Mouse (Mus musculus) naive thymus-derived CD4-positive, alpha-beta T cell, adult 2 months (primary cell): ENCODE measurements at regions not wholly inside any gene's neighbourhood (a gene's known extent, or its start where the extent isn't known, plus 50 kb on each side); places are given as distances from the start of the nearest gene placed in this dataset.

Experiments
- DNase-seq: peaks from one replicate; pipeline ENCODE4 v3.0.0-alpha.2; 2011; ENCODE audit warnings: low read depth

DNA sequence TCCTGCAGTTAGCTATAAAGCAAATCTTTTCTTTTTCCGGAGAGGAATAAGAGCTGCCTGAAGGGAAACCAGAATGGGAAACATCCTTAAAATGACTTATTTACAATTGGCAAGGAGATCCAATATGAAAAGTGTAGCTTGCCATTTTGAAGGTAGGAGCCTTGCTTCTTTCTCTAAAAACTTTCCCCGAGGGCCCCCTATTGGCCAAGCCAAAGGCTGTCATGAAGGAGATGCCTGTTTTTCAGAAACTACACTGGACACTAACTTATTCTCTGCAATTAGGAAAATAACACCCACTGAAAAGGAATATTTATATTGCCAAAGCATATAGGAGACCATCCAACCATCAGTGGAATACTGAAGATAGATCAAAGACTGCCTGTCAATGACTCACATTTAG, 312.8 kb upstream of the Thrb start:
- DNase-seq = no peak

DNA sequence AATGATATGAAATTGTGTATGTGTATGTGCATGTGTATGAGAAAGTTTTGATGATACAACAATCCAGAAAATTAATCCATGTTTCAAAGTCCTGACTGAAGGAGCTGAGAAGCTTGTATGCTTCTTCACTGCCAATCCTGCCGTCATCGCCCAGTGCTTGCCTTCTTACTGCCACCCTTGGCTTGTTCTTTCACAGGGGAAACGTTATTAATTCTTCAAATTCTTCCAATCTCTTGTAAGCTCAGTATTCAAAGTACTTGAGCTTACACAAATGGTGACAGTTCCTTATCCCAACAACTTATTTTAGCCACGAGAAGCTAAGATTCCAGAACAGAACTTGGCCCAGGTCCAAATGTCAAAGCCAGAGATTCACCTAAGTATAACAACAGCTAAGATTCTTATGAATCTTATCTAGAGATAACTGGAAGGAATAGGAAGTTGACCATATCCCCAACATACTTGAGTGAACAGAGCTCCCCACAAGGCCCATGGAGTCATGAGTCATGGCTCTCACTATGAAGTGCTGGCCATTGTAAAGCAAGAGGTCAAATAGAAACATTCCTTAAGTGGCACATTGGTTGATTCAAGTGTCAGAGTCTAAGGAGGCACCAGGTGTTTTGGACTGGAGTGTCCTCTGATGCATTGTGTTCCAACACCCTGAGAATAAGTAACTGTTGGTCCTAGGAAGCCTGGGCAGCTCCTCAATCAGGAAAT, 307.6 kb upstream of the Thrb start:
- DNase-seq = no peak

DNA sequence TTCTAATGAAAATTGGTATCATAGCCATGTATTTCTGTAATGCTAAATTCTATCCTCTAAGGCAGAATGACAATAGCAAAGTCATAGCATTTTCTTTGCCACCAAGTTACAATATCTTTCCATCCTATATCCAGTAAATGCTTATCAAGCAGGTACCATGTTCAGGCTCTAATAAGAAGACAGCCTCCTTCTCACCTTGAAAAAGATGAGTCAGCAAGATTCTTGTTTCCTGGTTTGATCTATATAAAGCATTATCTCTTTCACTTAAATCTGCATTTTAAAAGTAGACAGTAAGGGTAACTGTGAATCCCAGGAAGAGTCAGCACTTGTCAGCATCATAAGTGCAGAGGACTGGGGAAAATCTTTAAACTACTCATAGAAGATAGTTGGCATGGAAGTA, 298.2 kb upstream of the Thrb start:
- no peak for DNase-seq

DNA sequence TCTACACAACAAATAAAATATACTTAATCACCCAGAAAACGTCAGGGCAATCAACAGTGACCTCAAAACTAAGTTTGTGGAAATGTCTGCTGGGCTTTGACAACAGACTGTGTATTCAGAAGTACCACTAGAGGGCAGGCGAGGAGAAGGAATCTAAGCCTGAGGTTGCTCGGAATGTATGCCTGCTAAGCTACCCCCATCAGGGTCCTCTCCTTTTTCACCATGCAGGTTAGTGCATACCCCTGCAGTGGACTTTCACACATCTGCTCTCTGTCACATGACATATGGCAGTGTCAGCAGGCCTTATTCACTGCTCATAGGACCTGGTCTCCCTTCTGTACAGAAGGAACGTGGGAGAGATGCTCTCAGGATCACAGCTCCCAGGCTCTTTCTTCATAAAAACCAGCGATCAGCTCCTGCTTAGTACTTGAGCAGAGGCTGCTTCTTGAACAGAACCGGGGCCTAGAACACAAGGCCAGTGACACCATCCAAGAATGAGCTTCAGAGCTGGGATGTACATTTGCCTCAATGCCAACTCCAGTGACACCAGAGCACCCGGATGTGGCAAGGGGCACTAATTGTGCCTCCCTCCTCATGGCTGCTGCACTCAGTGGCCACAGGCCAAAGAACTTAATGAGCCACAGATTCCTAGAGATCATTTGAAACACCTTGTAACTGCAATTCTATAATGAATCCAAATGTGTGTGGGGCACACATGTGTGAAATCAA, 257.1 kb upstream of the Thrb start:
- peak; percentile 56 for DNase-seq

DNA sequence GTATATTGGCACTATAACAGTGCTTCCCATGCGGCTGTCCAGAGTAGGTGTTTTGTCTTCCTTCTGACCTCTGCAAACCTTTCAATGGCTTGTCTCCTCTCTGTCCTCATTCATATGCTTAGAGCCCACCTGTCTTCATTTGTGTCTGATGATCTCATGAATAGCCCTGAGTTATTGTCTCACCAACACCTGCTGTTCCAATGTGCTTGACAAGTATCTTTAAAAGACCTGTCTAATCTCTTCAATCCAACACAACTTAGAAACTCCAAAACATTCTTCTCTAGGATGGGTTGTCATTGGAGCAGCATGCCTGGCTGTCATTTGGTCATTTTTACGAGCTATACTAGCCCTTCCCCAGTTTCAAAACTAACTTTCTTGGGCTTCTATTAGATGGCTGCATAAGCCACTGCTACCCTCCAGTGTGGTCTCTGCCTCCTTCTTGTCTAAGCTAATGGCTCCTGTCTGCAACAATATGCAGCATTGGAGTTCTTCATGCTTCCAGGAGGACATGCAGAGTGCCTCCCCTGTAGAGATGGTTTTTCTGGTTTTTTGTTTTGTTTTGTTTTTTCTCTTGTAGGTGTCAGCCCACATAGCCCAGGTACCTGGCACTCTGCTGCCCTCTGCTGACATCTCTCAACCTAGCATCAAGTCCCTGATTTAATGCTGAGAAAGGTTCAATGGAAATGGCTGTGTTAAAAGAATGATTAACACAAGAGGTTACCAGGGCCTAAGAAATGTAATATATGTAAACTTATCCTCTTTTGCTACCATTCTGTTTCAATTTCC, 254.3 kb upstream of the Thrb start:
- DNase-seq = peak; percentile 47

DNA sequence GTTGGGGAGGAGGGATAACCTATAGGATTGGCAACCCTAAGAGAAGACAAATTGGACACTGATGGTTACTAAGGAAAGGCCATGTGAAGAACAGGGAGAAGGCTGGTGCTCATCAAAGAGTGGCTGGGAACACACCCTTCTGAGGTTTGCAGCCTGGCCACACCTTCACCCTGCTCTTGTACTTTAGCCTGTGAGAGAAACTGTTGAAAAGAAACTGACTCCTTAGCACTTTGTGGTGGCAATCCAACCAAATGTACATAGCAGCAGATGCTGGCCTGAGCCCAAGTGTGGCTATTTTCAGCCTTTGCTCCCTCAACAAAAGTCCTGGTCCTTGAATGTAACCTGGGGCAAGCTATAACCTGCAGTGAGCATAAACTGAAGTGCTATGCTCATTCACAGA, 253.2 kb upstream of the Thrb start:
- no peak for DNase-seq

DNA sequence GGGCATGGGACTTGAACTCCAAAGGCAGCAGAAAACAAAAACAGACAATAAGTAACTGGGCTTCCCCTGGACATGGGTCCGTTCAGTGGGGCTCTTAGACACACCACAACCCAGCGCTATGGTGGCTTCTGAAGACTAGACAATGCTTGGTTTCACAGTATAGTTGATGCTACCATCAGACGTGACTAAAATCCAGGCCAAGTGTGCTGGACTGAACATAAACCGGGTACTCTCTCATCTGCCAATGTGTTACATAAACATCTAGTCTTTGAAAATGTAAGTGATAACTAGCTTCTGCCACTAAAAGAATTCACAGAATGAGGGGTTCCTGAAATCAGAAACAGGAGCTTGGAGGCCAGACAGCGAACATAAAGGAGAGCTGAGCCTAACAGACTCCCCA, 251.7 kb upstream of the Thrb start:
- DNase-seq = no peak

DNA sequence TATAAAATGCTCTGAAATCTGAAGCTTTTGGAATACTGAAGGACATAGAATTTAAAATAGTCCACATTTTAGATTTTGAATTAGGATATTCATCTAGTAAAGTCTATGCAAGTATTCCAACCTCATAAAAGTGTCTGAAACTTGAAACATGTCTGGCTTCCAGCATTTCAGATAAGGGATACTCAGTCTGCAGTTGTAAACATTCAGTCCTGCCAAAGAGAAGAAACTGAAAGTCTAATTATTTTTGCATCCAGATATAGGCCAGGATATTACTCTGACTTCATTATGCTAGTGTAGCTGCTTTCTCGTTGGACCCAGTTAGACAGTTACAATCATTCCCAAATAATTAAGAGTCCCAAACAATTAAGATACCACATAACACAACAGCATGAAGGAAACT, 251.2 kb upstream of the Thrb start:
- DNase-seq = no peak

DNA sequence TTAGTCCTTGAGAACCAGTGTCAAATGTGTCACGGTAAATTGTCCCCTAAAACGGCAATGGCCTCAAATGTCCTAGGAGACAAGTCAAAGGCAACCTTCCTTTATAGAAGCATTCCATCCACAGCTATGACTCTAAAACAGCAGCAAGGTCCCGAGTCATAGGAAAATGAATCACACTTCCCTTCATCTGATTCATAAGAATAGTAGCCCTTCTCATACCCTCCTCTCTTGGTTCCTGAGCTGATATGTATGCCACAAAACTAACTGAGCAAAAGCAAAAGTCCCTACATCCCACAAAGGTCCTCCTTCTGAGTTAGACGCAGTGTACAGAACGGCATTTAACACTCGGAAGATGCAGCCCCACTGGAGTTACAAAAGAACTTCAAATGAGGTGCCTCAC, 250.6 kb upstream of the Thrb start:
- DNase-seq = no peak

DNA sequence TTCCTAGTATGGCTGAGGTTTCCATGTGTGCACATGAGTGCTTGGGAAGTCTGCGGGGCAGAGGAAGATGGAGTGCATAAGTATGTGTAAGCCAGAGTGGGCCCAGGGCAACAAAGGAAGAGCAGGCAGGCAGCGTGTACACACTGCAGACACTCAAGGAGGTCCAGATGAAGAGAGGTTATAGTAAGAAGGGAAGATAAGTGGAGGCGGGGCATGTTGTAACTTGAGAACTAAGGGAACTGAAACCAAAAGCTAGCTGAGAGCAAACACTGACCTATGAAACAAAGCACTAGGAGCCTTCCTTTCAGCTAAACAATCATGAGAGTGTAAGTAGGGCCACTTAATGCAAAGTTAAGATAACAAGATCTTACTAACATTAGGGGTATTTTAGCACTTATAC, 249.3 kb upstream of the Thrb start:
- DNase-seq = no peak

DNA sequence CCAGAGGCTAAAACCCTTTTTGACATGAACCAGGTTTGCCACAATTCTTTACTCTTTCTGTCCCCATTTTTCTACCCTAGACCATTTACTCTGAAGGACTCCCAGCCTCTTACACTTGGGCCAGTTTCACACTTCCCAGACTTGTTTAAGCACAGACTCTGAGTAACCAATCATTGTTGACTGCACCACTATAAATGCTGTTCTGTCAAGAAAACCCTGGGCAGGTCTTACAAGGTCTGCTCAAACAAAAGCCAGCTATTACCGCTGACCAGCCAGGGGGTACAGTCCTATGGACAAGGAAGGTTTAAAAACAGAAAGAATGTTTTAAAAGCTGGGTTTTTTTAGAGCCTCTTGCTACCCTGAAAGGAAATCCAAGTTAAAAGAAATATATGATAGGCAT, 248.8 kb upstream of the Thrb start:
- DNase-seq = no peak

DNA sequence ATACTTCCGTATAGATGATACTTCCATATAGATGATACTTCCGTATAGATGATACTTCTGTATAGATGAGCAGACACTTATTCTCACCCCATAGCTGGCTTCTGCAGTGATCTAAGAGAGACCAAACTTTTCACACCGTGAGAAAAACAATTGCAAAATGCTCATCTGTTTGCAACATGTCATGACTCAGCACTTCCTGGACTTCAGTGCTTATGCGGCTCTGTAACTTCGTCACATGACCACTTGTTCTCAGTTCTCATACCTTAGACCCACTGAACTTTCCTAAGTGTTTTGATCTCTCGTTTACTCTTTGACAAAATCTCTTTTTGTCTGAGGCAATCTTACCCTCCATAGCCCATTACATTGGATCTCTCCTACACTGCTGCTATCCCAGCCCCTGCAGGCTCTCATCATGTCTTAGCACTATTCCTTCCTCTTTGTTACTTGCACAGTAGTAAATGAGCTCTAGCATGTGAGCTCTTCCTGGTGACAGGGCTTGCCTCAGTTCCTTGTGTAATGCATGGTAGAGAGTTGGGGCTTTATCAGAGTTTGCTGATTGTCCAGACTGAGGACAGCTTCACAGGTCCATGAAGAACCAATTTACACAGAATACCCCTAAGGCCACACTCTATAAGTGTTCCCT, 245.7 kb upstream of the Thrb start:
- no peak for DNase-seq

DNA sequence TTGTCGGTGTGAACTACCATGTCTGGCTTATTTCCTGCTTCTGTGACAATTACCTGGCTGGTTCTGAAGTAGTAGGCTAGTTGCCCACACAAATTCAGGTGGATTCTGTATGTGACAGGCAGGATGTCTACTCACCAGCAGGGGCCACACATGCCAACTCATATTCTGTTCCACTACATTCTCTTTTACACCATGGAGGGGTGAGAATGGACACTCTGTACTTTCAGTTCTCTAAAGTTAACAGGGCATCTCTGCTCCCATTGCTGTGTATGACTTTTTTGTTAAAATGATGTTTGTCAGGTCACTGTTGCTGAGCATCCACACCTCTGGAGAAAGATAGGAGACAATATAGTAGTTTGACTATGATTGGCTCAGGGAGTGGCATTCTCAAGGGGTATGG, 232.3 kb upstream of the Thrb start:
- DNase-seq = no peak

DNA sequence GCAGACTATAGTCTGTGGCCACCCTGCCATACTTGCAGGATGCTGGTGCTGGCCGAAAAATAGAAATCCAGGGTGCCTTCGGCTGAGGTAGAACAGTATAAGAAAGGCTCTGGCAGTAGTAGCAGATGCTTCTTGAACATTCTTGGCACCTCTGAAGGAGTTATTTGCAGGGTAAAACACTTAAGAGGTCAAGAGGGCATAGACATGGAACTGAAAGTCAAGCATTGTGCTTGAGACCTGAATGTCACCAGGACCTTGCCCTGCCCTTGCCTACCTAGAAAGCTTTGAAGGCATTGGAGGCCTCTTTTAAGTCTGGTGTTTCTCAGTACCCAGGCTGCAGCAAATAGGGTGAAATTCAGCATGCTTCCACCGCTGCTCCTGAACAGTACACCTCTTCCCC, 230.9 kb upstream of the Thrb start:
- DNase-seq = no peak

DNA sequence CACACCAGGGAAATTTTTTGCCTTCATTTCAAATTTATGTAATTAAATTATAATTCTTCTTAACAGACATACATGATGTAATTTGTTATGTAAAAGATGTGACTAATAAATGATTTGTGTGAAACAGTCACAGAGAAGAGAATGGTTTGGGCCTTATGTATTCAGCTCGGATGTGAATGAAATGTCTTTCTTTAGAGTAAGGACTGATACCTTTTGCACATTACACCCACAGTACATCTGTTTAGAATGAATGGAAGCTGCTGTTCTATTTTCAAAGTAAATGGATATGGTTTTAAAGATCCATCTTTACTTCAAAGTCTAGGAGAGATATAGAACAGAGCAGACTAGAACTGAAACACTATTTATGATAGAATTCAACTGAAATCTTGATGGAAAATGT, 226.7 kb upstream of the Thrb start:
- DNase-seq = no peak

DNA sequence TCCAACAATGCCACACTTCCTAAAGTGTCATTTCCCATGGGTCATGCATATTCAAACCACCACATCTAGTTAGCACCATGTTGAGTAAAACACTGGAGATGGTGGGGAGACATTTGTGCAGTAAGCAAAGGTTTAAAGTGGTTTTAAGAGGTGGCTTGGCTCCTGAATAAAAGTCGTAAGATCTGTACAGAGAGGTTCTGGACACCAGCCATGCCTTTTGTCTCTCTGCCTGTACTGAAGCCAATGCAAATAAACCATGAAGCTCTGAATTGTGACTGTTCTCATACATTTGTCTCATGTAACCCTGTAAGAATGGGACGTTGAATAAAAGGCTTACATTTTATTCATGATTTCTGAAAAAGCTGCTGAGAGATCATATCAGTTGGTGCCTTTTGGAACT, 202.1 kb upstream of the Thrb start:
- DNase-seq = no peak

DNA sequence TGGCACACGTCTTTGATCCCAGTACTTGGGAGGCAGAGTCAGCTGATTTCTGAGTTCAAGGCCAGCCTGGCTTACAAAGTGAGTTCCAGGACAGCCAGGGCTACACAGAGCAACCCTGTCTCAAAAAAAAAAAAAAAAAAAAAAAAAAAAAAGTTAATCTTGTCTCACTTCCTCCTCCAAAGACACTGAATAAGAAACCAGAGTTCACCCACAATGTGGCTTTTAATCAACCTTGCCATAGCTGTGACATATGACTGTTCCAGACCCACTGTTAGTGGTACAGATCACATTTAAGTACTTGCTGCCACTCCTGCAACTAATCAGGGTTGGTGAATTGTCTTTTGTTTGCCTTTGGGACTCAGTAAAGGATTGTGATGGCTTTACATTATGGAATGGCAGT, 181.1 kb upstream of the Thrb start:
- DNase-seq = no peak

DNA sequence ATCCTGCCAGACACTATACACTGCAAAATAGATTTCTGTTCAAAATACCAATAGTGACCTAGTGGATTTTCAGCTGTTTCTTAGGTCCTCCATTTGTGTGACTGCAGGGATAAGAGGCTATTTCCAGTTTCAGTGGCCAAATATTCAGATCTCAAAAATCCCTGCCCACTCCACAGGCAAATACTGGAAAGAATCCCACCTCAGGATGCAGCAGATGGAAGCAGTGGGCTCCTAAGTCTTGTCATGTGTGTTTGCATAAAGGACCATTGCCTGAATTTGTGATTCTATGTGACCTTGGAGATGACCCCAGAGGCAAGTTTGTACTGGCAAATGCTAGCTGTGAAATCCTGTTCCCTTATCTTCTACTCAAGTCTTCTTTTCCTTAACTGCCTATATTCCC, 175.2 kb upstream of the Thrb start:
- DNase-seq = no peak

DNA sequence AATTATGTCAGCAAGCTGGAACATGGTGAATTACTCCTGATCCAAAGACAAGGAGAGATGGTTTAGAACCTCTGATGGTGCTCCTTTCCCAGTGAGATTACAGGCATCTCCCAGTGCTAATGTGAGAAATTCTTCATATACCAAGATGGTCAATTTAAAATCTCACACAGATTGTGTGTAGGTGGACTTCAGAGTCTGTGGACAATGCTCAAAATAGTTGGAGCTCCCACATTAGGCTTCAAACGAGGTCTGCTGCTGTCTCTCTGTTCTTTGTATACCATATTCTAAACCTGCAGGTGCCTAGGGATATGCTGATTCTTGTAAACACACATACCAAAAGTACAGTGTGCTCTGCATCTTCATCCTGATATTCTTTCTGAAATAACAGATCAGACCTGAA, 146.3 kb upstream of the Thrb start:
- no peak for DNase-seq

DNA sequence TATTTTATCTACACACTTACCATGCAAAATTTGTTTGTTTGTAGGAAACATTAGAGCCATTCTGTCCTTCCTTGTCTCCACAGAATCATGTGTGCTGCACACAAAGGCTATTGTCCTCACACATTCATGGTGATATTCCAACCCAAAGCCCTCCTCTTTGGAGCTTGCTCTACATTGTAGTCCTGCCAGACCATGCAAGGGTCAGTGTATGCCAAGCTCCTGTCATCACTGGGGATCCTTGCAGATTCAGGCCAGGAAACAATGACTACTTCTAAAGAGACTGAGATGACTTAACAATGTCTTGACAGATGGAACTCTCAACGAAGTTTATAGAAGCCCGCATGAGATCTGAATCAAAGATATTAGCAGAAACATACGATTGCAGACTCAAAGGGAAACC, 137.4 kb upstream of the Thrb start:
- DNase-seq = no peak

DNA sequence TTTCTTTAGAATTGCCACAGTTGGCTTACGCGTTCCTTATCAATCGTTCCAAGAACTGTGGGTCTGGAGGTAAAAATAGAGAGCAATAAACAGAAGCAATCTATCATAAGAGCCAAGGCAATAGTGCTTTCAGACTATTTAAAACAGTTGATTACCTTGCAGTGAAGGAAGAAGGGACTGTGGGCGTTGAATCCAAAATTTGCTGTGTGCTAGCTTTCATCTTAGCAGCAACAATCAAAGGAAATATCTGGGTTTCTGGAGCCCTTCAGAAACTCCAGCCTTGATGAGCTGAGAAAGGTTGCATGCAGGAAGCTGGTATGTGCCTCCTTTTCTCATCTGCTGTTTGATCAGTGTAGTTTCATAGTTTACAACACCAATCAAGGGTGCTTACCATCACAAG, 136.1 kb upstream of the Thrb start:
- no peak for DNase-seq

DNA sequence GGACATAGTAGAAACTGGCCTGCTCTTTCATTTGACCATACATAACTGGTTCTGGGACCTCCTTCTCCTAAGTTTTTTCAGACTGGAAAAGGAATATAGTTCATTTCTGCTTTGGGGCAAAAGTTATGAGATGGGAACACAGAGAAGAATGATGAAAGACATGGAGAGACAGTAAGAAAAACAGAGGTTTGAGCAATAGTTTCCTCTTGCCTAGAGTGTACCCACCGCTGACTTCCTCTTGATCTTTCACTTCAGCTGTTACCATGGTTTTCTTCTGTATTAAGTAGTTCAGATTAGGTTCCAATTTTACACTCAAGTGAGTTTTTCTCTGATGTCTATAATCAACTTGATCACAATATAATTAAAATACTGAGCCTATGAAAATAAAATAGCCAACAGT, 120.7 kb upstream of the Thrb start:
- DNase-seq = no peak

DNA sequence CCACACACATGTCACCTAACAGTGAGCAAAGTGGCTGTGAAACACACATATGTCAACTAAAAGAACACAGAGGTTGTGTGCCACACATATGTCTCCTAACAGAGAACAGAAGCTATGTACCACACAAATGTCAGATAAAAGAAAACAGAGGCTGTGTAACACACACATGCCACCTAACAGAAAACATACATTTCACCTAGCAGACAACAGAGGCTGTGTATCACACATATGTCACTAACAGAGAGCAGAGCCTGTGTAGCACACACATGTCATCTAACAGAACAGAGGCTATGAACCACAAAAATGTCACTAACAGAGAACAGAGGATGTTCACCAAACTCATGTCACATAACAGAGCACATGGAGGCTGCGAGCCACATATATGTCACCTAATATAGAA, 103.6 kb upstream of the Thrb start:
- DNase-seq = no peak
